Mouse (Mus musculus): ENCODE measurements around the gene Fig4. TPM values are rescaled to one million over a fixed set of nuclear protein-coding genes. Genes with fewer than 3 reads are reported as not detected.
A peak's percentile ranks its signal among the peaks of the same experiment; 100 is the strongest.

The Fig4 gene
- 17.8 and 18.3 TPM in 2 replicates for polyA plus RNA-seq (2014; fragmentation: Nextera tagmentation; extraction: Ambion mirVana)

- H3K4me2 ChIP-seq (ENCODE audit: low read depth, low read length): peak within 1 kb of the TSS; percentile 79
- WGBS: under 1% methylated on average over 38 of the region's 38 CpGs
- peak within 1 kb of the TSS; percentile 79 for H3K4me3 ChIP-seq (ENCODE audit: low read depth, low read length)
- DNase-seq (ENCODE audit: low spot score): peak; percentile 94
- no peaks in the 10 kb centered on the region for H3K4me1 ChIP-seq (ENCODE audit: control insufficient read depth, insufficient read depth, low read length)
- H3K9ac ChIP-seq (replicated peaks; ENCODE audit: low read length): peak within 1 kb of the TSS; percentile 72
- ATAC-seq (replicated peaks; ENCODE audit: insufficient number of reproducible peaks, low FRiP score, low TSS enrichment, low read depth): peak; percentile 87
- no peak within 1 kb of the TSS for H3K27ac ChIP-seq (replicated peaks; ENCODE audit: low read depth, low read length)
- no peaks in the 10 kb centered on the region for H3K36me3 ChIP-seq (replicated peaks; ENCODE audit: control insufficient read depth, insufficient read depth, low read depth, low read length)
- no peaks in the 10 kb centered on the region for H3K9me3 ChIP-seq (replicated peaks; ENCODE audit: control insufficient read depth, low read length)
- H3K27me3 ChIP-seq (ENCODE audit: control insufficient read depth, insufficient read depth, low read length): no peaks in the 10 kb centered on the region
Measured at GRCm38 (mm10) chr10:41302689-41303431, at the start of gene Fig4. TSS of gene Fig4 (minus strand) at chr10:41303260.

DNA sequence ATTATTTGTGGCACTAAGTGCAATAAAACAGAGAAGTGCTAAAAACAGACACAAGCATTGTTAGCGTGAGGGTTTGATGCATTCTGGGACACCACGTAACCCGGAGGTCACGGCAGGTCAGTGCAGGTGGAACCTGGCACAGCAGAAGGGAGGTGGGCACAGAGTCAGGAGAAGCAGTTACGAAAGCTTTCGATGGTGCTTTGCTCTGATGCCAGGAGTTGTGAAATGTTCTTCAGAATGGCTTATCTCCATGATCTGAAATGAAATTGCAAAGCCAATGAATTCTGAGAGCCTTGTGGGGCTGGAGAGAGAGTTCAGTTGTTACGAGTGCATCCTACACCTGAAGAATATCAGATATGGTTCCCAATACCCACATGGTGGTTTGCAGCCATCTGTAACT, 38.3 kb upstream of the Fig4 start:
- 87% methylated on average over 7 of the region's 7 CpGs for WGBS
- no peaks in the 10 kb centered on the region for H3K36me3 ChIP-seq (replicated peaks; ENCODE audit: control insufficient read depth, insufficient read depth, low read depth, low read length)
- no peaks in the 10 kb centered on the region for H3K9me3 ChIP-seq (replicated peaks; ENCODE audit: control insufficient read depth, low read length)
- no peak overlapping the region for H3K4me3 ChIP-seq (ENCODE audit: low read depth, low read length)
- no peaks in the 10 kb centered on the region for H3K4me1 ChIP-seq (ENCODE audit: control insufficient read depth, insufficient read depth, low read length)
- ATAC-seq (replicated peaks; ENCODE audit: insufficient number of reproducible peaks, low FRiP score, low TSS enrichment, low read depth) (no peak), DNase-seq (ENCODE audit: low spot score) (no peak)
- H3K27me3 ChIP-seq (ENCODE audit: control insufficient read depth, insufficient read depth, low read length): no peaks in the 10 kb centered on the region
- no peak overlapping the region for H3K9ac ChIP-seq (replicated peaks; ENCODE audit: low read length)
- no peak overlapping the region for H3K27ac ChIP-seq (replicated peaks; ENCODE audit: low read depth, low read length)
- no peak overlapping the region for H3K4me2 ChIP-seq (ENCODE audit: low read depth, low read length)

GRCm38 (mm10) chr10:41332533-41333043, 29.5 kb upstream of the Fig4 start:
- H3K27me3 ChIP-seq (ENCODE audit: control insufficient read depth, insufficient read depth, low read length): no peaks in the 10 kb centered on the region
- no peak overlapping the region for H3K9ac ChIP-seq (replicated peaks; ENCODE audit: low read length)
- WGBS: 88% methylated on average over 2 of the region's 2 CpGs

DNA sequence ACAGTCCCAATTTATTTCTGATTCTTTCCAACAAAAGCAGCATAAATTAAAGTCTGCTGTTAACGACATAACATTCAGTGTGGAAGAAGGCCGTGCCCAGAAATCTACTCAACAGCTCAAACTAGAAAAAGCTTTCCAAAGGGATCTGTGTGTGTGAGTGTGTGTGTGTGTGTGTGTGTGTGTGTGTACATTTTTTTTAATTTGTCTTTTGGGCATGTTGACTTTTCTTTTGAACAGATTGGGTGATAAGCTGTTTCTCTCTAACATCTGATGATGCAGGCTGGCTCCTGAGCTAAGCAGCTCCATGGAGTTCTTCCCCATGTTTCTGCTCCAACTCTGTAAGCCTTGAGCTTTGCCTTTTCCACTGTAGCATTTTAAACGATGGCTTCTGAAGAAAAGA, 12.8 kb upstream of the Fig4 start:
- H3K9me3 ChIP-seq (replicated peaks; ENCODE audit: control insufficient read depth, low read length): no peaks in the 10 kb centered on the region
- no peak overlapping the region for H3K9ac ChIP-seq (replicated peaks; ENCODE audit: low read length)
- no peaks in the 10 kb centered on the region for H3K36me3 ChIP-seq (replicated peaks; ENCODE audit: control insufficient read depth, insufficient read depth, low read depth, low read length)
- 84% methylated on average over 3 of the region's 3 CpGs for WGBS
- no peak overlapping the region for H3K4me2 ChIP-seq (ENCODE audit: low read depth, low read length)
- H3K4me1 ChIP-seq (ENCODE audit: control insufficient read depth, insufficient read depth, low read length): no peaks in the 10 kb centered on the region
- no peak overlapping the region for H3K4me3 ChIP-seq (ENCODE audit: low read depth, low read length)
- DNase-seq (ENCODE audit: low spot score): no peak
- no peak for ATAC-seq (replicated peaks; ENCODE audit: insufficient number of reproducible peaks, low FRiP score, low TSS enrichment, low read depth)
- H3K27me3 ChIP-seq (ENCODE audit: control insufficient read depth, insufficient read depth, low read length): no peaks in the 10 kb centered on the region
- H3K27ac ChIP-seq (replicated peaks; ENCODE audit: low read depth, low read length): no peak overlapping the region

More at GRCm38 (mm10) chr10:41332533-41333043, 29.5 kb upstream of the Fig4 start:
- Histone ChIP-seq H3K36me3 (replicated peaks; ENCODE audit: control insufficient read depth, insufficient read depth, low read depth, low read length) (no peaks in the 10 kb centered on the region), H3K4me3 (ENCODE audit: low read depth, low read length) (no peak overlapping the region), H3K4me2 (ENCODE audit: low read depth, low read length) (no peak overlapping the region), H3K9me3 (replicated peaks; ENCODE audit: control insufficient read depth, low read length) (no peaks in the 10 kb centered on the region), H3K27ac (replicated peaks; ENCODE audit: low read depth, low read length) (no peak overlapping the region), H3K4me1 (ENCODE audit: control insufficient read depth, insufficient read depth, low read length) (no peaks in the 10 kb centered on the region)
- DNase-seq (ENCODE audit: low spot score) (no peak), ATAC-seq (replicated peaks; ENCODE audit: insufficient number of reproducible peaks, low FRiP score, low TSS enrichment, low read depth) (no peak)

GRCm38 (mm10) chr10:41308205-41308604, 5.1 kb upstream of the Fig4 start:
- no peak overlapping the region for H3K4me3 ChIP-seq (ENCODE audit: low read depth, low read length)
- WGBS: 89% methylated on average over 4 of the region's 4 CpGs
- no peaks in the 10 kb centered on the region for H3K36me3 ChIP-seq (replicated peaks; ENCODE audit: control insufficient read depth, insufficient read depth, low read depth, low read length)
- H3K9ac ChIP-seq (replicated peaks; ENCODE audit: low read length): no peak overlapping the region
- H3K9me3 ChIP-seq (replicated peaks; ENCODE audit: control insufficient read depth, low read length): no peaks in the 10 kb centered on the region
- no peak for DNase-seq (ENCODE audit: low spot score)
- H3K4me2 ChIP-seq (ENCODE audit: low read depth, low read length): no peak overlapping the region
- H3K27ac ChIP-seq (replicated peaks; ENCODE audit: low read depth, low read length): no peak overlapping the region
- H3K4me1 ChIP-seq (ENCODE audit: control insufficient read depth, insufficient read depth, low read length): no peaks in the 10 kb centered on the region
- ATAC-seq (replicated peaks; ENCODE audit: insufficient number of reproducible peaks, low FRiP score, low TSS enrichment, low read depth): no peak
- H3K27me3 ChIP-seq (ENCODE audit: control insufficient read depth, insufficient read depth, low read length): no peaks in the 10 kb centered on the region

DNA sequence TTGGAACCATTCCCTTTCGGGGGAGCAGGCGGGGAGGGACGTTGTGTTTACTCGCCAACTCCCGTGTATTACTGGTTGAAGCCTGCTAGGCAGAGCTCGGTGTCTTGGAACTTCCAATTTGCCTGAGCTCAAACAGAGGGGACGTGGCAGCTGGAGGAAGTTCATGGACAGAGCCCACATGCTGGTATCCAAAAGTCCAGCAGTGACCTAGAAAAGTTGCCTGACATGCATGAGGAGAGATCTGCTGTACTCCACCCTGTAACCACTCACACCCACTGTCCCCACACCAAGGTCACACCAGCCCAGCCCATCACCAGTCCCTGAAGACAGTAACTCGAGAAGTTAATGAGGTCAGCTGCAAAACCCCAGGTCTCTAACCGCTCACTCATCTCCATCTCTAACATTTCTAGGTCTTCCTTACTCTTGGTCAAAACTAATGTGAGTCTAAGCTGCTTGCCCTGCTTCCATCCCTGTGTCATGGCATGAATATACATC, 1.9 kb upstream of the Fig4 start:
- no peaks in the 10 kb centered on the region for H3K4me1 ChIP-seq (ENCODE audit: control insufficient read depth, insufficient read depth, low read length)
- H3K27me3 ChIP-seq (ENCODE audit: control insufficient read depth, insufficient read depth, low read length): no peaks in the 10 kb centered on the region
- 79% methylated on average over 9 of the region's 9 CpGs for WGBS
- no peak overlapping the region for H3K4me2 ChIP-seq (ENCODE audit: low read depth, low read length)
- no peaks in the 10 kb centered on the region for H3K36me3 ChIP-seq (replicated peaks; ENCODE audit: control insufficient read depth, insufficient read depth, low read depth, low read length)
- H3K9ac ChIP-seq (replicated peaks; ENCODE audit: low read length): no peak overlapping the region
- H3K4me3 ChIP-seq (ENCODE audit: low read depth, low read length): no peak overlapping the region
- H3K27ac ChIP-seq (replicated peaks; ENCODE audit: low read depth, low read length): no peak overlapping the region
- DNase-seq (ENCODE audit: low spot score) (no peak), ATAC-seq (replicated peaks; ENCODE audit: insufficient number of reproducible peaks, low FRiP score, low TSS enrichment, low read depth) (no peak)
- no peaks in the 10 kb centered on the region for H3K9me3 ChIP-seq (replicated peaks; ENCODE audit: control insufficient read depth, low read length)

DNA sequence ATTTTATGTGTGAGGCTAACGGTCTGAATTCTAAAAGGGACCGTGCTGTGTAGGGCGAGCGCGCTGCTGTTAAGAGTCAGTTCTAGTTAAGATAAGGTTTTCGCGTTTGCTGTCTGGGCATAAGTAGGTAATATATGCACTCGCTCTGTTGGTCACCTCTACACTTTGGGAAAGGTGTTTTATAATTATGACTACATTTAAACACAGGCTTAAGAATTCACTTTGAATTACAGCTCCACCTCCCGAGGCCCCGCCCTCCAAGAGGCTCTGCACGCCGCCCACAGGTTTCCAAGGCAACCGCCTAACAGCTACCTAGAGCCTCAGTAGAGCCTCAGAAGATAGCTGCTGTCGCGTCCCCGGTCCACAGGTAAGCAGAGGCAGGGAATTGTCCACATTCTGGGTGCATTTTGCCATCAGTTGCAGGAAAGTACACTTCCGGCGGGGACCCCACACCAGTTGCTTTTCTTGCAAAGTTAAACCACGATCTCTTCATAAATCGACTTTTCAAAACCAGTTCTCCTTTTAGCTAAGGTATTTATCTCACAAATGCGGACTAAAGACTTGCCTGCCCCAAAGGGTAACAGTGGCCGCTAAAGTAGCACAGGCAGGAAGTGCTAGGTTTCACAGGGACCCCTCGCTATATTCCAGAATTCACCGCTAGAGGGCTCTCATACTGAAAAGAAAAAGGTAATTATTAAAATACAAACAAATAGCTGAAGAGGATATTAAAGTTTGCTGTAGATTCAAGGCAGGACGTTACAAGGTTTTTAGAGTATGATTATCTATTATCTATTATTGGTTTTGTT, 782 bp upstream of the Fig4 start, which contains the start of gene Ak9:
Ak9 (plus strand) TSS at position 342 of the 806 bp plus-strand sequence.
- Histone ChIP-seq H3K4me2 (ENCODE audit: low read depth, low read length) (peak within 1 kb of the TSS; percentile 79), H3K27me3 (ENCODE audit: control insufficient read depth, insufficient read depth, low read length) (no peaks in the 10 kb centered on the region), H3K36me3 (replicated peaks; ENCODE audit: control insufficient read depth, insufficient read depth, low read depth, low read length) (no peaks in the 10 kb centered on the region), H3K27ac (replicated peaks; ENCODE audit: low read depth, low read length) (no peak within 1 kb of the TSS), H3K9me3 (replicated peaks; ENCODE audit: control insufficient read depth, low read length) (no peaks in the 10 kb centered on the region), H3K4me3 (ENCODE audit: low read depth, low read length) (peak within 1 kb of the TSS; percentile 79), H3K4me1 (ENCODE audit: control insufficient read depth, insufficient read depth, low read length) (no peaks in the 10 kb centered on the region), H3K9ac (replicated peaks; ENCODE audit: low read length) (peak within 1 kb of the TSS; percentile 72)
- DNase-seq (ENCODE audit: low spot score) (peak; percentile 93), ATAC-seq (replicated peaks; ENCODE audit: insufficient number of reproducible peaks, low FRiP score, low TSS enrichment, low read depth) (peak; percentile 90)
- WGBS: under 1% methylated on average over 25 of the region's 25 CpGs

Measured in embryonic facial prominence, embryonic 11.5 days (tissue).